Mouse (Mus musculus) brain, embryonic 14.5 days (tissue): ENCODE measurements at regions not wholly inside any gene's neighbourhood (a gene's known extent, or its start where the extent isn't known, plus 50 kb on each side); places are given as distances from the start of the nearest gene placed in this dataset.

Source experiments
- CTCF ChIP-seq: fragments of 200-500 bp; IDR thresholded peaks from 2 replicates; pipeline ENCODE4 v1.5.1; 2012; ENCODE audit warnings: inconsistent platforms, mild to moderate bottlenecking, moderate library complexity, borderline replicate concordance; ENCODE audit not compliant: insufficient read depth, insufficient read length; ENCODE audit errors: extremely low read depth
- POLR2A ChIP-seq: fragments of 200-500 bp; IDR thresholded peaks from 2 replicates; pipeline ENCODE4 v1.6.1; 2012; ENCODE audit warnings: mild to moderate bottlenecking, inconsistent platforms, borderline replicate concordance; ENCODE audit not compliant: poor library complexity, insufficient read depth, insufficient read length, severe bottlenecking; ENCODE audit errors: extremely low read depth

DNA sequence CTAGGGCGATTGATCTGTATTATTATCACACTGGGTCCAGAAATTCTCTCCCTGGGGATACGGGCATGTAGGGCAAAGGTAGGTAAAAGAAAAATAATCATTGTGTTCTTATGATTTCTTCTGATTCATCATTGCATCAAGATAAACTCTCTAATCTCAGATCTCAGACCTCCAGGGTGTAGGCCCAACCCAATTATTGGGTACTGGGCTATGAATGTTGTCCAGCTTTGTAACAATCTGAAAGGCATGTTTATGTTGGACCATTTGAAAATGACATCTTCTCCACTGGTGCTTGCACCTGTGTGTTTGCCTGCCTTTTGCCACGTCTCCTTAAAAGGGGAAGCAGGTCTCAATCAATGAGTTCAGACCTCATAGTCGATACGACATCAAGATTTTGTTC is 95.4 kb upstream of the Egr2 start:
- TF ChIP-seq POLR2A: no peak
- no peak for TF ChIP-seq CTCF
